Mouse (Mus musculus) heart, adult 2 months (tissue): ENCODE measurements at regions not wholly inside any gene's neighbourhood (a gene's known extent, or its start where the extent isn't known, plus 50 kb on each side); places are given as distances from the start of the nearest gene placed in this dataset.

Experiments used
- CTCF ChIP-seq: fragments of 200-600 bp; IDR thresholded peaks from 2 replicates; pipeline ENCODE4 v1.8.1; 2022; ENCODE audit warnings: antibody characterized with exemption, mild to moderate bottlenecking, moderate library complexity
- POLR2A ChIP-seq: fragments of 200-500 bp; IDR thresholded peaks from 2 replicates; pipeline ENCODE4 v1.6.1; 2011; ENCODE audit warnings: mild to moderate bottlenecking, low read depth, low read length, control low read depth; ENCODE audit not compliant: insufficient read depth

DNA sequence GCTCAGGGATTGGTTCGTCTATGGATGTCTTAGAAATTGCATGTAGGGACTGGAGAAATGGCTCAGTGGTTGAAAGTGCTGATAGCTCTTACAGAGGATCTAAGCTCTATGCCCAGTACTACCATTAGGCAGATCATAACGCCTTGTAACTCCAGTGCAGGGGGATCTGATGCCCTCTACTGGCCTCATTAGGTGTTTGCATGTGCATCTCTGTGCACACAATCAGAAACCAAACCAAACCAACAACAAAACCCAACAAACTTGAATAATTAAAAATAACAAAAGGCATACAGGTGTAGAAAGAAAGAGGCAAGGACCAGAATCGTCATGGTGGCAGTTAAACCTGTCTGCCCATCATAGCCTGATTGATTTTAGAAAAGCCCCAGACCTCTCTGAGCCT lies 986.3 kb downstream of the Adgrl2 start:
- TF ChIP-seq POLR2A (no peak), CTCF (peak; percentile 60)
